Mouse (Mus musculus) urinary bladder, postnatal 10 days (tissue): ENCODE measurements around the gene Cdh18.
"Not testable (repeated sequence)": the region's sequence is repeated elsewhere in the genome, so short reads cannot be mapped to it uniquely, and the experiment has no call there.

Experiments
- DNase-seq: peaks from one replicate; pipeline ENCODE4 v3.0.0; 2022; ENCODE audit warnings: low spot score

The Cdh18 gene

GRCm38 (mm10) chr15:23212068-23212467, 663.2 kb downstream of the Cdh18 start:
- no peak for DNase-seq

GRCm38 (mm10) chr15:23230616-23231015, 681.8 kb downstream of the Cdh18 start:
- DNase-seq, result no peak

- no peak for DNase-seq
These were observed 709.1 kb downstream of the Cdh18 start for GRCm38 (mm10) chr15:23257751-23258440.

DNA sequence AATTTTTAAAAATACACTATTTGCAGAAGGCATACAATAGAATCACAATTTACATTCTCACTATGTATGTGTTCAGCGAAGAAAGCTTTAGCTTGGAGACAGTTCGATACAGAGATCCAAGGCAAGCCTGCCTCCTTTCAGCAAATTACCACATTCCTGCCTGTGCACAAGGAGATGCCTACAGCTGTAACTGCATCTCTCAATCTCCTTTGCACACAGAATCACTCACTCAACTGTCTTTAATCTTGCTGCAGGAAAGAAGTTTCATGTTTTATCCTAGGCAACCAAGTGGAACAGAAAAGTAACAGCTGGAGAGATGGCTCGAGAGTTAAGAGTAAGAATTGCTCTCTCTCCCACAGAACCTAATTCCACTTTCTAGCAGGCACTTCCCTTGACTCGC, 729.6 kb downstream of the Cdh18 start:
- no peak for DNase-seq

DNA sequence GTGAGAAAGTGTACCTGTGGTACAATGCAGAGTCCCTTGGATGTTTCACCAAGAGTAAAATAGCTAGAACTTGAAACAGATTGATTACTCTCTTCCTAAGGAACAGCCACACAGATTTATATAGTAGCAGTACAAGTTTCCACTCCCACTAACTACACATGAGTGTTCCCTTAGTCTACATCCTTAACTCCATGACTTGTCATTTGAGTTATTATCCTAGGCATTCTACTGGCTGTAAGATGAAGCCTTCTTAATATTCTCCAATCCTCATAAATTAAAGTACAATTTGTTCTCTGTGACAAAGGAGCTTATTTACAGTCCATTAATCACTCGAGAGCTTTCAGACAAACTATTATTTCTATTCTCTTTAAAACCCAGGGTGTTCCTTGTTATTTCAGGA, 756.2 kb downstream of the Cdh18 start:
- no peak for DNase-seq

- DNase-seq, result no peak
These were observed 767.9 kb downstream of the Cdh18 start for GRCm38 (mm10) chr15:23316766-23317165.

GRCm38 (mm10) chr15:23317409-23317808, 768.6 kb downstream of the Cdh18 start:
- no peak for DNase-seq

- not testable (repeated sequence) for DNase-seq
These were observed 791.5 kb downstream of the Cdh18 start for GRCm38 (mm10) chr15:23340338-23340737.

DNA sequence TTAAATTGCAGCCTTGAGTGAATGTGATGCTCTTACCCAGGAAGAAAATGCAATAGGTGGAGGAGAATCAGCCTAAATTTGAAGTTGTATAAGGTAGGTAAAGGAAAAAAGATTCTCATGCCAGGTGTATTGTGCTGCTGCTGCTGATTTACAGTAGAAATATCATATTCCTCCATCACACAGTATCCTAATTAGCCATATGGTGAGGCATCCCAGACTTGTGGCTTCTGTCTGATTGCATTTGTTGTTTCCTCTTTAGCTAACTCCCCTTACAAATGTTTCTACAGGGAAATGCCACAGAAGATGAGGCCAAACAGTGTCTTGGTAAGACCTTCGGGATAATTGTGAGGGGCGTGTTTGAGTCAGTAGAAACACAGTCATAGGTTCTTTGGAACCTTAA, 802.3 kb downstream of the Cdh18 start:
- no peak for DNase-seq

- DNase-seq, result no peak
These were observed 817.5 kb downstream of the Cdh18 start for GRCm38 (mm10) chr15:23366325-23366724.

- DNase-seq, result no peak
These were observed 818.9 kb downstream of the Cdh18 start for GRCm38 (mm10) chr15:23367712-23368111.

- DNase-seq, result no peak
These were observed 829.4 kb downstream of the Cdh18 start for GRCm38 (mm10) chr15:23378016-23378750.

- no peak for DNase-seq
These were observed 837.0 kb downstream of the Cdh18 start for GRCm38 (mm10) chr15:23385816-23386215.

DNA sequence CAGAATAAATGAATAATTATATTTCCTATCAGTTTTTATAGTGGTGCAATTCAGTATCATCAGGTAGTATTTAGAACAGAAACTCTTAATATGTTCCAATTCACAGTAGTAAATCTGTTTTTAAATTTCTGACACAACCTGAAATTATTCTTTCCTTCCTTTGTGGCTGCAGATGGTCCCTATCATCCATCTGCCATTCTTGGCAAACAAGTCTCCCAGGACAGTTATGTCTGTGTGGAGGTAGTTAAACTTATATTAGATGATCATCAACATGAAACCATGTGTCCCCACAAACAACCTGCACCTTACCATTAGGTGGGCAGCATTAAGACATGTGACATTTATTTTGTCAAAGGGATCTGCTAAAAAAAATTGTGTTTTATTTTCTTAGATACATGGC, 847.8 kb downstream of the Cdh18 start:
- DNase-seq, result no peak

DNA sequence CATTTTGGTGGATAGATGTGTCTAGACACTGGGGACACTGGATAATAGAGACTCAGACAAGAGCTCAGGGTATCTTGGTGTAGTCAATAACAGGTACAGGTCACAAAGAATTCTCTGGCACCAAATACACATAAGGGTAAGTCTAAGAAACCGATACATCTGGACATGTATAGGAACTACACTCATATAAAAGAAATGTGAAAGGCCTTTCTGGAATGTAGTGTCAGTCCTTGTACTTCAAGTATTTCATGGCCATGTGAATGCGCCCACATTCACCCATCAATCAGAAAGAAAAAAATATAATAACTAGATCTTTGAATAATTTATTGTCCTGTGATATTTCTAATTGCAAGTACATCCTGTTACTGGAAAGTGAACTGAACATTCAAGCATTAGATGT, 855.0 kb downstream of the Cdh18 start:
- DNase-seq, result no peak

DNA sequence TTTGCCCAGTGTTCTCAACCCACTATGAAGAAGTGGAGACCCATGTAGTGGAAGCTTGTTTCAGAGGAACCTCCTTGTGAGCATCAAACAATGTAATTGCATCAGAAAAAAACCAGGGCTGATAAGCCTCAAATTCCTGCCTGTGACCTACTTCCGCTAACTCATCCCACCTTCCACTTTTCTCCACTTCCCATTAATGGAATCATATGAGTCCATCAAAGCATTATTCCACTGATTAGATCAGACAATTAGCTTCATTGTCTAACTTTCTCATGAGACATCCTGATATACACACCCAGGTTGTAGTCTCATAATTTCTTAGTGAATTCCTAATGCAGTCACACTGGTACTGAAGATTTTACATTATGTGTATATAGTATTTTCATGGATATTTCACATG, 859.4 kb downstream of the Cdh18 start:
- no peak for DNase-seq

DNA sequence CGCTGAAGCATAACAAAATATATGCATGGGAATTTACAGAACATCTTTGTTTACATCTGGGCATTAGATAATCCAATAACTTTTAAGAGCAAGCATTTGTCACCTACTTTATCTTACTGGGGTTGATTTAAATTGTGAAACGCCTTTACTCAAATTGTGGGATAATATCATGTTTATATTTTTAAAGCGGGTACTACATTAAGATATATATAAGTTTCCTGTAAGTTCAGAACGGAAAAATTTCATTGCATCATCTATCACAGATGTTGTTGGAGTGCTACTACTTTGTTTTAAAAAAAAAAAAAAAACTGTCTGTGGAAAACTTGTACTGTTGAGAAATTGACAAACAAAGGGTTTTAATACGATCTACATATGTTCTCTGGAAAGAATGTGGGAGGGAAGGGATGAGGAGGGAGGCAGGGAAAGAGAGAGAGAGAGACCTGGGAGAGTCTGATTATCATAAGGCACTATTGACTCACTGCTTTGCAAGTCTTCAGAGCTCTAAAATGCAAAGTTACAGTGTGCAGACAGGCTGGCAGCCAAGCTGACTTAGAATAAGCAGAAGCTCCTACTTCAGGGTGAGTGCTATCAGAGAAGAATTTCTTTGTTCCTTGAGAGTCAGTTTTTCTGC, 867.7 kb downstream of the Cdh18 start:
- DNase-seq, result no peak

GRCm38 (mm10) chr15:23418158-23418557, 869.3 kb downstream of the Cdh18 start:
- DNase-seq, result no peak

DNA sequence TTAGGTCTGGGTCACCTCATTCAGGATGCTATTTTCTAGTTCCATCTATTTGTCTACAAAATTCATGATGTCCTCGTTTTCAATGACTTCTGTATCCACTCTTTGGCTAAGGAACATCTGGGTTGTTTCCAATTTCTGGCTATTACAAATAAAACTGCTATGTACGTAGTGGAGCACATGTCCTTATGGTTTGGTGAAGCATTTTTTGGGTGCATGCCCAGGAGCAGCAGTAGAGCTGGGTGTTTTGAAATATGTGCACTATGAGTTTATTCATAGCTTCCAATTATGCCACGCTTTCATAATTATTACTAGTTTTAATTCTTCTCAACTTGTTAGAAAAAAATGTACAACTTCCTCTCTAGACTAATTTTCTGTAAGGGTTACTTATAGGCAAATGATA, 871.2 kb downstream of the Cdh18 start:
- no peak for DNase-seq

GRCm38 (mm10) chr15:23430021-23430420, 881.2 kb downstream of the Cdh18 start:
- DNase-seq, result no peak

DNA sequence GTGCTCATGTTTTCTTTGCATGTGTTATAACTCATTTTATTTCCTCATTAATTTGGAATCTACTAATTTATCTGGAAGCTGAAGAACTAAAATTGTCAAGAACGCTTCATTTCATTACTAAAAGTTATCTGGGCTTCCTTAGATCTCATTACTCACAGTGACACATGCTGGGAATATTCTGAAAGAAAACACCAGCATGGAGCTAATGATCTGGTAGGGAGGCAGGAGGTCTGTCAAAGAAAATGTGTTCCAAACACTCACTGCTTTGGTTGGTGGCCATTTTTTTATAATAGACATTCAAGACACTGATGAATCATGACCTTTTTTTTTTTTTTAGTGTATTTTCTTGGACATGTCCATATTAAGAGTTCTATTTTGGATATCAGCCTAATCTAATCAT, 899.7 kb downstream of the Cdh18 start:
- DNase-seq, result no peak

DNA sequence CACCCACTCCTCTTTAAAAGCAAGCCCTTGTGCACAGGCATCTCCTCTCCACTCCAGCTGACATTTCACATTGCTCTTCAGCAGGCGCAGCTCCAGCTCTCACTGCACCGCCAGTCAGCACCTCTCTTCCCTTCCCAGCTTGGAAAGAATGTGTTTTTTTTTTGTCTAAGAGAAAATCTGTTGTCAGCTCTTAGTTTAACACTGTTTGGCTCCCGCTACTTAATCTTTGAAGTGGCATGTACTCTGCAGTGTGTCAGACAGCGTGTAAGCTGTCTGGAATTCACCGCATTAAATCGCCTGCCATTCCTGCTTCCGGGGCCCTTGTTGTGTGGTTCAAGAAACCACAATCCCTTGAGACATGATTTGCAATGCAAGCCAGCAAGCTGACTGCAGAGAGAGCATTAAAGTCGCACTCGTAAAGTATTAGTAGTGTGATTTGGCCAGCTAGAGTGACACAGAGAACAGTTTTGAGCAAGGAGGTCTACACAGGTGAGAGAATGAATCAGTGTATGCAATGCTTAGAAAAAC, 903.3 kb downstream of the Cdh18 start:
- DNase-seq, result no peak

DNA sequence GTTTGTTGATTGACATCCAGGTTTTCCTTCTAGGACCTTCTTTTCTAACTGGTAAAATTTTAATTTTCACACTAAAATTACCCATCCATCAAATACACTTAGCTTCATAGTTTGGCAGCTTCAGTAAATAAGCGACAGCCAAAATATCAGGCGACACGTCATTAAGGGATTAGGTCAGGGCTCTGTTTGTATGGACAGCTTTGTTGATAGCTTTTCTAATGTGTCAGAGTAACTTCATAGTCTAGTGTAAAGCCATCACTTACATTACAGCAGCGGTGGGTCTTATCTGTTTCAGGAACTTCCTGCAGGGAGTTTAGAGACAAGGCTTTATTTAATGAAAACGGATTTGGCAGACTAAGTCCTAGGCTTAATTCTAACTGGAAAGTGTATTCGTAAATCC, 904.5 kb downstream of the Cdh18 start:
- DNase-seq, result no peak
